Mouse (Mus musculus) urinary bladder, adult 2 months (tissue): ENCODE results near the gene Zbtb7b. TPM values are rescaled to one million over a fixed set of nuclear protein-coding genes. Genes with fewer than 3 reads are reported as not detected.

Experiments
- DNase-seq: peaks from one replicate; pipeline ENCODE4 v3.0.0; 2022; ENCODE audit warnings: low spot score
- polyA plus RNA-seq: library from polyadenylated mRNA; depleted of rRNA; stranded (reverse); fragments of >200 nt; gene quantifications from 2 replicates; pipeline ENCODE4 v1.2.3, GENCODE M21; 2012

Zbtb7b gene
- polyA plus RNA-seq, 1 experiment: 36.4 TPM

DNA sequence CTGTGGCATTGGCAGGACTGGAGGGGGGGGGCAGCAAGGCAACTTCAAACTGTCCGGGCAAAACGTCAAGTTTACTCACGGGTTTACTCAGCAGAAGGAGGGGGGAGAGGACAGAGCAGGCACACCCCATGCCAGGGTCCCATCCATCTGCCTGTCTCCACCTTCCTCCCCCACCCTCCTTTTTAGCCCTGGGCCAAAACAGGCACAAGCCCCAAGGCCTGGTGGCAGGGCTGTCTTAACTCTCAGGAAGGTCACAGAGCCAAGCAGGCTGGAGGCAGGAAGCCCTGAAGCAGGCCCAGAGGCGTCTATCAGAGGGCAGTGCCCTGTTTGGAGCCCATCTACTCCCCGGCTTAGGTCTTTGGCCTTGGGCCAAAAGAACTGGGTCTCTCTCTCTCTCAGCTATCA, 4.5 kb downstream of the Zbtb7b start:
- peak; percentile 51 for DNase-seq

DNA sequence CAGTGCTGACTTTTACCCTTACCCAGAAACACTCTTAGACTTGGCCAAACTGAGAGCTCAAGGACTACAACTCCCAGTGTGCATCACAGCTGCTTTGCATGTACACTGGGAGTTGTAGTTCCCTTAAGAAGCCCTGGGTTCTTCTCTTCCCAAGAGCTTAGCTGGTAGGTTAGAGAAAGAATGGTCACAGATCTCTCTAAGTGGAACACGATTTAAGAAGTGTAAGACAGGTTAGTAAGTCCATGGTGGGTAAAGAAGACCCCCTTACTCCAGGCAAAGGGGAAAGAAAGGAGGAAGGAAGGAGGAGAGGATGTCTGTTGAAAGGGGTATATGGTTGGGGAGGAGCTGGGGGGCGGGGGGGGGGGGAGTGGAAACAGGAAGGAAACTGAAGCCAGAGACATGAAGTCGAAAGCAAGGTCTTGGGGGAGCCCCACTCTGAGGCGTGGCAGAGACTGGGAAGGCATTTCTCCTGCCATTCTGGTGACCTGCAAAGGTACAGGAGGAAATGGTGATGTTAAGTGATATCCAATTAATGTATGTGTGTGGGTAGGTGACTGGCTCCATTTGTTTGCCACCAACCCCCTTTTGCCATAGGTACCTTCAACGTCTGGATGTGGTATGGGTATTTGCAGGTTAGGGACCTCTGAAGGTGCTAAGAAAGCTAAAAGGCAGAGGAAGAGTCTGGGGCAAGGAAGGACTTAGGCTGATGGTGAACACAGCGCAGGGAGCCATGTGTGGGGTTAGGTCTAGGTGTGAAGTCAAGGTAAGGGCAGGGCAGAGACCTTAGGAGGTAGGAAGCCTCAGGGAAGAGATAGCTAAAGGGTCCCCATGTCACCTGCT, 5.5 kb downstream of the Zbtb7b start:
- DNase-seq: no peak

DNA sequence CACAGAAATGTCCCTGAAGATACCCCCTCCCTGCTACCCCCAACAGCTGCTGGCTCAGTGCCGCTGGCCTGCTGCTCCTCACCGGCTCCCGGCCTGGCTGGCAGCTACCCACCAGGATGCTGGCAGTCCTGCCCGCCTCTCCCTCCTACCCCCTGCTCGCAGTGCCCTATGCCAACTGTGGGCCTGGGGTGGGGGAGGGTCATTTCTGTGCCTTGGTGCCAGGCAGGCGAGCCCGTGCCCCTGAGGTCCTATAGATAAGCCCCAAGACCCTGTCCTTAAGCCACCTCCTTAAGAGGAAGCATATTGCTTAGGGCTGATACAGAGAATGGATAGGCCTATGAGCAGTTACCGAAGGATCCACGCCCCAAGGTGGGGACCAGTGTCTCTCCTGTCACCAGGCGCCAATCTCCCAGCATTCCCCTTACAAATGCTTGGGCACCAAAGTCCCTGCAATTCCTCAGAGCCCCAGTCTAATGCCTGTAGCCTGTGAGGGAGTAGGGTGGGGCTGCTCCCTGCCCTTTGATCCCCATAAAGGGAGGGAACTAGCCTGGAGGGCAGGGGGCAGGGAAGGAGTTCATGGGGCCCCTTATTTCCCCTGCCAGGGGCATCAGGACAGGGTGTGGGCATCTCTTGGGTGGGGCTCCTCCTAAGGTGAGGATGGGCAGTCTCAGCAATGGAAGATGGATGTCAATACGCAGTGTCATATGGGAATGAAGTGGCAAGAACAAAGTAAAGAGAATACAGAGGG, 6.3 kb downstream of the Zbtb7b start:
- peak; percentile 48 for DNase-seq

DNA sequence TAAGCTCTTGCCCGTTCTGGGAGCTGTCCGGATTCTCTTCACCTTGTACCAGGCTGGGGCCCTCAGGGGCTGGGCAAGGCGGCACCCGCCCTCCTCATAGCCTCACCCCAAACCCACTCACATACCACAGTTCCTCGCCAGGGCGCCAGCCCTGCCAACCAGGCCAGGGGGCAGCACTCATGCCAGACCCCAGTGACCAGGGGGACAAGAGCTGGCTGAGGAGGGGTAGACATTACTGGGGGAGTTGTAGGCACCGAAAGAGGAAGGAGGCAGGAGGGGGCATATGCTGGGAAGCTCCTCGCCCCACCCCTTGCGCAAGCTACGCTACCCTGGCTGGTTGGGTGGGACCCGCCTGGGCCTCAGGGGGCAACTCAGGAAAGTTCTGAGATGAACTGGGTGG, 6.9 kb downstream of the Zbtb7b start:
- DNase-seq: peak; percentile 47

DNA sequence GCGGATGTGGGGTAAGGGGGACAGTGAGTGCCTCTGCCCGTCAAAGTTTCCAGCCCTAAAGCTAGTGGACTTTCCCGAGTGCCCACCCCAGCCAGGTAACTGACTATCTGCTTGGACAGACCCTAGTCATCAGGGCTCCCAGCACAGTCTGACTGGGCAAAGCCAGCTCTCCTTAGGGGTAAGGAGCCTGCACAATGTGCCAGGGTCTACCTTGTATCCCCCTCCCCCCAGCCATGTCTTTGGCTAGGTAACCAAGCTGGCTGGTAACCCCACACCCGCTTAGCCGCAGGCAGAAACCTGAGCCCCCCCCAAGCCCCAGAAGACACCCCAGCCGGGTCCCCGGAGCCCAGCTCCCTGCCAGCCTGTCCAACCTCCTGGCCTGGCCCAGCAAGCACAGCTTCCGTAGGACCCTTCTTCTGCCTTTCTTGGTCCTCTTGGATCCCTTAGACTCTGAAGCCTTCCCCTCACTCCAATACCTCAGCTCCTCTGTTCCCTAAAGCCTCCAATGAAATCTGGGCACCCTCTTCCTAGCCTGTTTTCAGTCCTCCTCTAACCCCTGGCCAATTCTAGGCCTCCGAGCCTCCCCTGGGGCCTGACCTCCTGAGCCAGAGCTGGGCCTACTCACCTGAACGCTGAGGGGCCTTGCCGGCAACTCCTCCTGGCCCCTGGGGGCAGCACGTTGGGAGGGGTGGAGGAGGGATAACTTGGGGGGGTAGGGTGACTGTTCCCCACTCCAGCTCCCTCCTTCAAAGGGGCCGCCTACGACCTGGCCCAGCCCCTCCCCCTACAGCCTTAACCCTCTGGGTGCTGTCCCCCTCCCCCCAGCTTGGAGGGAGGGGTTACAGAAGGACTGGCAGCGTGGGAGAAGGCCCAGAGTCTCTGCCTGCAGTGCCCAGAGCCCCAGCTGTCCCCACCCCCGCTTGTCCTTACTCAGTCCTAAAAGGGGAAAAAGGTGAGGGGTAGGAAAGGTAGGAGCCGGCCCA, 7.8 kb downstream of the Zbtb7b start:
- no peak for DNase-seq

DNA sequence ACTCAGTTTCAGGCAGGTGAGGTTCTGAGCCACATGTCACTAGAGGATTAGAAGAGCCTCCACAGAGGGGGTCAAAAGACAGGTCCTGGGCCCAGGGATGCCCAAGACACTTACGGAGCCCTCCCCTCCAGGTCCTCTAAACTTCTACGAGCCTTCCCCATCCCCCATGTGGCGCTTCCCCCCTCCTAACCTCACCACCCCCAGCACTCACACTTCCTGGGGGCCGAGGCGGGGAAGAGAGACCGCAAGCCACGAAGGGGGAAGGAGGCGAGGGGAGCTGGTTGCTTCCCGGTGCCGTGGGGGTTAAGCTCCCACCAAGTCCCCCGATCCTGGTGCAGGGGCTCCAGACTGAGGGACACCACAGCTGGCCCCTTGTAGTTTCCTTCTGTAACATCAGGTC, 9.1 kb downstream of the Zbtb7b start:
- no peak for DNase-seq

DNA sequence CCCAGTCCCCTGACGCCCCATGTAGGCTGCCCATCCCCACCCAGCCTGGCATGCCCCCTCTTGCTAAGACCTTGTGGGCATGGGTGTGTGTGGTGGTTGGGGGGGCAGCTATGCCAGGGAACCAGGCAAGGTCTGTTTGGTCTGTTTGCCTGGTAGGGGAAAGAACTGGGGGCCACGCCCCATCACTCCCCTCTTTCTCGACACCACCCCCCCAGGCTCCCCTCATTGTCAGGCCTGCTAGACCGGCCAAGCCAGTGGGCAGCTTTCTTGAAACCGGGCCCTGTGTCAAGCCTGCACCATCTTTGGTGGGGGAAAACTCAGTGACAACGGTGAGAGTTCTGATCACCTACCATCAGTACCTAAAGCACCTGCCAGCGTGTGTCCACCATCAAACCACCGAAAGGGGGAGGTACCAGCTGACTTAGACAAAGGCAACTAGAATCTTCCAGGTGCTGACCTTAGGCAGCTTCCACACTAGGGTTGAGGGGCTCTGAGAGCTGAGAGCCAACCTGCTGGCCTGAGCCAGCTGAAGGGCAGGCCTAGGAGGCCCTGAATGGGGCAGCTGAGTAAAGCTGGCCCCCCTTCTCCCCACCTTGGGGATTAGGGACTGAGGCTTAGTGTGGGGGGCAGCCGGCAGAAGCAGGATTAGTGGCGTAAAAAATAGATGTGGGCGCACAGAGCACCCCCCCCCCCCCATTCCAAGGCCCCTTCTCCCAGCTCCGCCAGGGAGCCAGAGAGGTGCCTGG, 10.1 kb downstream of the Zbtb7b start:
- peak; percentile 54 for DNase-seq

DNA sequence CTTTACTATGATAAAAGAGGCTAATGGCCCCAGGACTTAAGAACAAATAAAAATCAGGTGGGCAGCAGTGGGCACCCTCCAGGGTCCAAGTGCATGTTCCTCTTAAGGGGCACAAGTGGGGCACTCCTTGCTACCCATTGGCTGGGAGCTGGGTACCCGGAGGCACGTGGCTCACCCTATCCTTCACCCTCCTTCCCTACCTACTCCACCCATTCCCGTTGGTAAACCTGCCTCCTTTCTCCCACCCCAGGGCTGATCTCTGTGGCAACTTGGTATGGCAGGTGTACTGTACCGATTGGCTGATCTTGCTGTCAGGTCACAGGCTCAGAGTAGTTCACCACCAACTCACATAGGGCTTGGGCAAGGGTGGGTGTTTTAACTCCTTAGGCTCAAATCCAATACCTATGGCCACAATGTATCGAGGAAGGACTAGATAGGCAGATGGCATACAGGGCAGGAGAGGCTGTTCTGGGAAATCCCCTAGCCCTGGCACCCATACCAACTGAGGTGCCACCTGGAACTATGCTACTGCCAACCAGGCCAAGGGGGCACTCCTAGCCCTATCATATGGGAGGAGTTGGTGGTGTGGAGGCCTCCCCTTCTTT, 10.8 kb downstream of the Zbtb7b start:
- DNase-seq: no peak

DNA sequence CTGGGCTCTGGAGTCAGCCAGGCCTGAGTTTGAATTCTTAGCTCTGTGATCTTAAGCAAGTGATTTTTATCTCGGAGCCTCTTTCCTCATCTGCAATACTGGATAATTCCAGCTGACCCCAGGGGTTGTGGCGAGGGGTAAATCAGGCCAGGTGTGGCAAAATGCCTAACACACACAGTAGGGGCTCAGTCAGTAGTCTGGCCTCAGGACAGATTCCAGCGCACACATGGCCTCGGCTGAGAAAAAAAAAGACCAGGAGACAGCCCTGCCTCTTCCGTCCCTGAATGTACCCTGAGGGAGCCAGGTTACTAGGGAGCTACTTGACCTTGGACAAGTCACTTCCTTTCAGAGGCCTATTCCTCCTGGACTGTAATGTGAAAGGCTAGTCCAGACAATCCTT, 11.6 kb downstream of the Zbtb7b start:
- no peak for DNase-seq

DNA sequence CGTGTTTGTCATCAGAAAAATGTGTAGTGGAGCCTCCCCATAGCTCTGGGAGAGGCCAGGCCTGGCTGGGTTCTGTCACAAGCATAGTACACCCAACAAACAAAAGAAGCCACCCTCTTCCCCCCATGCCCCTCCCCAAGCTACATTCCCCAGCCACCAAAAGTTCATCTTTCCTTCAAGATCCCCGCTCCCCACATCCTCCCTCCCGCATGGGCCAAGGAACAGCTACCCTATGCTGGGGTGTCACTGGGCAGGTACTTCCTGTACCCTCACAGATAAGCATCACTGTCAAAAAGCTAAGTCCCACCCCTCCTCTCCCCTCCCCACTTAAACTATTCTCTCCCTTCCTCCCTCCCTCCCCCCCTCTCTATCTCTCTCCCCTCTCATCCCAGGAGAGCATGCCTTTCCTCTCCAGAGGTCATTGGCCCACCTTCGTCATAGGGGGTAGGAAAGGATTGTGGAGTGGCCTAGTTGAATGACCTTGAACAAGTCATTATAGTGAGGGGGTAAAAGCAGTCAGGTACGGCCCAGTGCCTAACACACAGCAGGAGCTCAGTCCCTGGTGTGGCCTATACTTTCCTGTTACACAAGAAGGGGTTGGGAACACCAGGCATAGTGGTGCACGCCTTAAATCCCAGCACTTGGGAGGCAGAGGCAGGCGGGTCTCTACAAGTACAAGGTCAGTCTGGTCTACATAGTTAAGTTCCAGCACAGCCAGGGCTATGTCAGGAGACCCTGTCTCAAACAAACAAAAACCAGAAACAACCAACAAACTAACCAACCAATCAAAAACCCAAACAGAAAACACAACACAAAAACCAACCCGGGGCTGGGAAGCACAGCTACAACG, 12.3 kb downstream of the Zbtb7b start:
- no peak for DNase-seq

DNA sequence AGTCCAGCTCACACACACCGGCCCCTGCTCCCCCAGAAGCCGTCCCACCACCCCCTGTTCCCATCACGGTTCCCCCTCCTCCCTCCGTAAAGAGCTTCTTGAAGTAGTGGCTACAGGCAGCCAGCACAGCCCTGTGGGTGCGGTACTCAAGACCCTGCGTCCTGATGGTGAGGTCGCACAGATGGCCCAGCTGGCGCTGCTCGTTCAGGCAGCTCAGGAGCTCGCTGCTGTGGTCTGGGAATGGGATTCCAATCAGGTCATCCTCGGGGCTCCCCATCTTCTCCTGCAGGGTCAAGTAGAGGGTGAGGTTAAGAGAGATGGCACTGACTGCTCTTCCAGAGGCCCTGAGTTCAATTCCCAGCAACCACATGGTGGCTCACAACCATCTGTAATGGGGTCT, 13.3 kb downstream of the Zbtb7b start:
- DNase-seq: no peak

DNA sequence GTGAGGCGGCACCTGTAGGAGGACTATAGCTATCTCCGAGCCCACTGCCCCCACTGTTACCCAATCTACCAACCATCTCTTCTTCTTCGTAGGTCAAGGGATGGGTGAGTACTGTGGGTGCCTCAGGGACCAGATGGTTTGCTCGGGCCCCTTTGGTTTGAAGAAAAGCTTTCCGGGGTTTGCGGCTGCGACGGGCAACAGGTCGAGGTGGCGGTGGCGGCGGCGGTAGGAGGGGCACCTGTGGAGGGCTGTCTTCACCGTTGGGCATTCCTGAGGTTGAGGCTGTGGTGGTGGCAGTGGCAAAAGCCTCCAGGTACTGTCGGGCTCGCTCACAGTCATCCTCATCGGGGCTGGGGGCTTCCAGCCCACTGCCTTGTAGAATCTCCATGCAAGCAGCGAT, 13.9 kb downstream of the Zbtb7b start:
- no peak for DNase-seq

DNA sequence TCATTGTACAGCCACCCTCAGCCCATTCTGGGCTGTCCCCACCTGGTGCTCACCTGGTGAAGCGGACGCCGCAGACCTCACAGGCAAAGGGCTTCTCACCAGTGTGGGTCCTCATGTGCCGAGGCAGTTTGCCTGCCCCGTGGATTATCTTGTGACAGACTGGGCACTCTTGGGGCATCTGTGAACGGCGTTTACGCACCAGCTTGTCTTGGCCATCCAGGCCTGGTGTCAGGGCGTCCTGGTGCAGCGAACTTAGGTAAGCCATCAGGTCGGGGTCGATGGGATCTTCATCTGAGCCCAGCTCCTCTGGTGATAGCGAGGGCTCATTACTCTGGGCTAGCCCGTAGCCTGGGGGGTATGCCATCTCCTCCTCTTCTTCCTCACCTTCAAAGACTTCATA, 14.3 kb downstream of the Zbtb7b start:
- no peak for DNase-seq

DNA sequence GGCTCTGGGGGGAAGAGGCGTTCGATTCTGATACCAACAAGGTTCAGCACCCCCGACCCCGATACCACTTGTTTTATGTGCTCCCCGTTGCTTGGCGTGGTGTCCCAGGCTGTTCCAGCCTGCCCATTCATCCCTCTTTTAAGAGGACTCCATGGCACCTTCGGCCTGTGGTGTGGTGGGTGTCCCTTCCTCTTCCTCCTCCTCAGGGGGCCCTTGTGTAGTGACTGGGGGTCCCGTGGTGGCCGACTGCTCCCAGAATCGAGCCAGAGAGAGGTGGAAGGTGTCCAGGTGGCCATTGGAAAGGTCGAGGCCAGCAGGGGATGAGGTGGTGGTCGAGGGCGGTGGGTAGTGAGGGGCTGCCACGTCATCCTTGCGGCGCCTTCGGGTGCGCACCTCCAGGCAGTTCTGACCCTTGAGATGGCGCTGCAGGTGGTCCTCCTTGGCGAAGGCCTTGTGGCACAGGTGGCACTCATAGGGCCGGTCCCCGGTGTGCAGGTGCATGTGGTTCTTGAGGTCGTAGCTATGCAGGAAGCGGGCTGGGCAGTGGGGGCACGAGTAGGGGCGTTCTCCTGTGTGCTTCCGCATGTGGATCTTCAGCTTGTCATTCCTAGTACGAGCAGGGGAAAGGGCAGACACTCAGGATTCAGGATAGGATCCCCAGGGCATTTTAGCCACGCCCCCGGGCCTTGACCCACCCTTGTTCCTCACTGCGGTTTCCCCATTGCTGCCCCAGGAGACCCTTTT, 15.0 kb downstream of the Zbtb7b start:
- DNase-seq: no peak

DNA sequence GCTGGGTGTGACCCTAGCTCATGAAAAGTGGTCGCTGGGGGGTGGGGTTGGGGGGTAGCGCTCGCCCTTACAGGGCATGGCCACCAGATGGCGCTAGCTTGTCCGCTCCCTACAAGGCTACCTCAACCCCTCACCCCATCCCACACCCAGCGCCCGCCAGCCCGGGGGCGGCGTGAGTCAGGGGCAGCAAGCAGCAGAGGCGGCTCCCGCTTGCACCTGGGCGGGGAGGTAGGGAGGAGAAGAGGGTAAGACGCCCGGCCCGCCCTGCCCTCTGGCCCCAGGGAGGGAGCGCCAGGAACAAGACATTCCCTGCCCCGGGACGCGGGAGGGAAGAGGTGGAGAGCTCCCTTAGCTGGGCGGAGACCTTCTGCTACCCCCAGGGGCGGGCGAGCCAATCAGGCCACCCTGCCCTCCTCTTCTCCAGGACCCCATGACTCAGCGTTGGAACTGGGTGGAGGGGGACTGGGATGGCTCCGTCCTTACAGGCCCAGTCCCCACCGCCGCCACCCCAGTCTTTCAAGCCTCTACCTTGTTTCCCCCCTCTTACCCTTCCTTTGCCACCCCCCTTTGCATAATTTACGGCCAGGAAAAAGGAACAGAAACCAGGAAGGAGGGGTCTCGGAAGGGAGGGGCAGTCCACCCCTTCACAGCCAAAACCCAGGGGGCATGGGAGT, 16.0 kb downstream of the Zbtb7b start:
- DNase-seq: peak; percentile 82

DNA sequence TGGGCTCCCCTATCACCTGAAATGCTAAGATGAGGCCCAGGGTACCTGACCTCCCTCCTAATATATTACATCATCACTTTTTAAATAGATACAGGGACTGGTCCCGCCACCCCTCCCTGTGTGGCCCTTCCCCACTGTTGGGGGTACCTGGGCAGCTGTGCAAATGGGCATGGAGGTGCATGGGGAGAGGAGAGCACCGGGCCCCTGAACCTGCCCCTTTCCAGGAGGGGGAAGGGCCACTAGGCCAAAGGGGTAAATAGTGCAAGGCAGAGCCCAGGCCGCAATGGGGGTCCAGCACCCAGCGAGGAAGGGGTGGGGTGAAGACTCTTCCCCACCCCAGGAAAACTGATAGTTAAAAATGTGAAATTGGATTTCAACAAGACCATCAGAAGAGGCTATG, 16.7 kb downstream of the Zbtb7b start:
- DNase-seq: no peak

DNA sequence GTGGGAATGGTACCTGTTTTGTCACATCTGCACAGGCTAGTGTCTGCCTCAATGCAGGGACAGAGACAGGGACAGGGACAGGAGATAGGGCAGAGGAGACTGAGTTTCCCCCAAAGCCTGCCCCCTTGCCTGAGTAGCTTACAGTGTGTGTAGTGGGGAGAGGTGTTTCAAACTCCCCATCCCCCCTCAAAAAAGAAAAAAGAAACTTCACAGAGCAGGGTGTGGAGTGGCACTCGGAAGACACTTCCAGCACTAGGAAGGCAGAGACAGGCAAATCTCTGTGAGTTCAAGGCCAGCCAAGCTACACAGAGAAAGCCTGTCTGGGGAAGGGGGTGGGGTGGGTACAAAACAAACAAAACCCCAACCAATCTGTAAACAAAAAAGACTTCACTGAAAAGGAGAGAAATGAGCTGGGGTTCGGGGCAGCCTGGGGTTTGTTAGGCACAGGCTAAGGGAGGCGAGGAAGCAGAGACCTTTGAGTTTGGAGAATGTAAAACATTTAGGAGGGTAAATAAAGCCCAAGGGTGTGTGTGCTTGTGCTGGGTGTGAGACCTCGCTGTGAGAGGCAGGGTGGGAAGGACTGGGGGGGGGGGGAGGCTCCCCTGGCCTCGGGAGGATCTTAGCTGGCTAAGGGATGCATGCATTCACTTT, 20.9 kb downstream of the Zbtb7b start:
- no peak for DNase-seq

DNA sequence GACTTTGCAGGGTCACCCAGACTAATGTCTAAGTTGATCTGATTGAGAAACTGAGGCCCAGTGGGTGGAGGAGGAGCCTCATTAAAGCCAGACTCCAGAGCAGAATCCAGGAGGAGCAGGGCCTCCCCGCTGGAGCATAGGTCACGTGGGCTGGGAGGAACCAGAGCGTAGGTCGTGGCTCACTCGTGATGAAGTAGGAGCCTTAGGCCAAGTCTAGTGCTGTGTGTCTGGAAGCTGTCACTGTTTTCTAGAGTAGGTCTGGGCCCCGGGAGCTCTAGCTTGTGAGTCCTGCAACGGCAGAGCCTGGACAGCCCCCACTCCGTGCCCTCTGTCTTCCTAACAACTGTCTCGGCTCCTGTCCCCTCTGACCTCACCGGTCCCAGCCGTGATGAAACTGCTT, 27.2 kb downstream of the Zbtb7b start:
- no peak for DNase-seq
